Mouse (Mus musculus): ENCODE measurements around the gene Rassf8. TPM values are rescaled to one million over a fixed set of nuclear protein-coding genes. Genes with fewer than 3 reads are reported as not detected.

Gene Rassf8
- polyA plus RNA-seq, 1 experiment from 2014 or later: 16.6 TPM

DNA sequence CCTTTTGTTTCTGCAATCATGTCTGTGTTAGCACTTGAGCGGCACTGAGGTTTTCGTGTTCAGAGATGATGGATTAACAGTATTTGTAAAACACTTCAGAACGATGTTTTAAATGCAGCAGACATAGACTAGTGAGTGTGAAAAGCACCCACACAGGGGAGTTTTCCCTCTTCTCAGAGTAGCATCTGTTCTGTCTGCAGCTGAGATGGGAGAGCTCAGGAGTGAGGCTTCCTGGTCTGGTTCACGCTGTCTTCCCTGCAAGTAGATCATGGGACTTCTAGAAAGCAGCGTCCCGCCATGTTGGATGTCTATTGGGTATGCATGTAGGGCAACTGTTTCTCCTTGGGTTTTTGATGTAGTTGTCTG is 10.1 kb downstream of the Rassf8 start:
- Histone ChIP-seq H3K27ac (replicated peaks; ENCODE audit: low read depth, low read length) (no peak overlapping the region), H3K4me3 (ENCODE audit: low read depth, low read length) (no peak overlapping the region), H3K9me3 (ENCODE audit: control insufficient read depth, low read length) (no peaks in the 10 kb centered on the region), H3K4me2 (ENCODE audit: low read depth, low read length) (no peak overlapping the region), H3K36me3 (ENCODE audit: control insufficient read depth, insufficient read depth, low read length) (peaks cover 9% of the 10 kb centered on the region; the same call in 1 of the 2 replicates), H3K9ac (ENCODE audit: low read depth, low read length) (no peak overlapping the region), H3K27me3 (replicated peaks; ENCODE audit: control insufficient read depth, insufficient read depth, low read length) (no peaks in the 10 kb centered on the region), H3K4me1 (ENCODE audit: control insufficient read depth, insufficient read depth, low read length) (peaks cover 8% of the 10 kb centered on the region)
- DNase-seq (ENCODE audit: low spot score): no peak
- 92% methylated on average over 6 of the region's 6 CpGs for WGBS
- no peak for ATAC-seq (ENCODE audit: low read depth)

GRCm38 (mm10) chr6:145757346-145757745 is 10.8 kb downstream of the Rassf8 start:
- WGBS: 68% methylated on average over 3 of the region's 3 CpGs
- no peak for DNase-seq (ENCODE audit: low spot score)
- peaks cover 8% of the 10 kb centered on the region for H3K4me1 ChIP-seq (ENCODE audit: control insufficient read depth, insufficient read depth, low read length)

GRCm38 (mm10) chr6:145758685-145759084 is 12.1 kb downstream of the Rassf8 start:
- Histone ChIP-seq H3K9me3 (ENCODE audit: control insufficient read depth, low read length) (no peaks in the 10 kb centered on the region), H3K4me1 (ENCODE audit: control insufficient read depth, insufficient read depth, low read length) (peaks cover 8% of the 10 kb centered on the region), H3K9ac (ENCODE audit: low read depth, low read length) (no peak overlapping the region), H3K27me3 (replicated peaks; ENCODE audit: control insufficient read depth, insufficient read depth, low read length) (no peaks in the 10 kb centered on the region), H3K36me3 (ENCODE audit: control insufficient read depth, insufficient read depth, low read length) (0 out of 2 replicates have a peak, but pooled peaks cover 5% of the 10 kb centered on the region), H3K4me3 (ENCODE audit: low read depth, low read length) (no peak overlapping the region), H3K27ac (replicated peaks; ENCODE audit: low read depth, low read length) (no peak overlapping the region), H3K4me2 (ENCODE audit: low read depth, low read length) (no peak overlapping the region)
- no peak for DNase-seq (ENCODE audit: low spot score)
- WGBS: 78% methylated on average over 10 of the region's 10 CpGs
- ATAC-seq (ENCODE audit: low read depth): no peak

More at GRCm38 (mm10) chr6:145757346-145757745, 10.8 kb downstream of the Rassf8 start:
- peaks cover 8% of the 10 kb centered on the region; the same call in 1 of the 2 replicates for H3K36me3 ChIP-seq (ENCODE audit: control insufficient read depth, insufficient read depth, low read length)
- H3K9ac ChIP-seq (ENCODE audit: low read depth, low read length): no peak overlapping the region
- ATAC-seq (ENCODE audit: low read depth): no peak
- H3K4me3 ChIP-seq (ENCODE audit: low read depth, low read length): no peak overlapping the region
- H3K27ac ChIP-seq (replicated peaks; ENCODE audit: low read depth, low read length): no peak overlapping the region
- no peaks in the 10 kb centered on the region for H3K9me3 ChIP-seq (ENCODE audit: control insufficient read depth, low read length)
- H3K27me3 ChIP-seq (replicated peaks; ENCODE audit: control insufficient read depth, insufficient read depth, low read length): no peaks in the 10 kb centered on the region
- no peak overlapping the region for H3K4me2 ChIP-seq (ENCODE audit: low read depth, low read length)

DNA sequence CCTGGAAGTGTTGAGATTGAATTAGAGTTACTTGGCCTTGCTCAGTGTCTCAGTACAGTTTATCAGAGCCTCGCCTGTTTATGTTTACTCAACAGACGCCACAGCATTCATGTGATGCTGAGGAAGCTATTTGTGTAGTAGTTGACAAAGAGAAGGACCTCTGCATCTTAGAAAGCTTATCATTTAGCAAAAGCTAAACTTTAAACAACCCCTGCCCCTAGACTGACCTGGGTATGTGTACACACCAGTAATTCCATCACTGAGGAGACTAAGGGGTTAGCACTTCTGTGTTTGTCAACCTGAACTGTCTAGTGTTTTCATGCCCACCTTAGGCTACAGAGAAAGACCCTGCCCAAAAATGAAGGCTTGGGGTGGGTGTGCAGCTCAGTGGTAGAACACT is 12.9 kb downstream of the Rassf8 start:
- Histone ChIP-seq H3K9me3 (ENCODE audit: control insufficient read depth, low read length) (no peaks in the 10 kb centered on the region), H3K4me3 (ENCODE audit: low read depth, low read length) (no peak overlapping the region), H3K27me3 (replicated peaks; ENCODE audit: control insufficient read depth, insufficient read depth, low read length) (no peaks in the 10 kb centered on the region), H3K4me1 (ENCODE audit: control insufficient read depth, insufficient read depth, low read length) (peaks cover 4% of the 10 kb centered on the region), H3K27ac (replicated peaks; ENCODE audit: low read depth, low read length) (no peak overlapping the region), H3K4me2 (ENCODE audit: low read depth, low read length) (no peak overlapping the region), H3K9ac (ENCODE audit: low read depth, low read length) (no peak overlapping the region), H3K36me3 (ENCODE audit: control insufficient read depth, insufficient read depth, low read length) (0 out of 2 replicates have a peak, but pooled peaks cover 5% of the 10 kb centered on the region)
- ATAC-seq (ENCODE audit: low read depth) (no peak), DNase-seq (ENCODE audit: low spot score) (no peak)
- 85% methylated on average over 2 of the region's 2 CpGs for WGBS

GRCm38 (mm10) chr6:145760246-145761016 is 13.9 kb downstream of the Rassf8 start:
- Histone ChIP-seq H3K36me3 (ENCODE audit: control insufficient read depth, insufficient read depth, low read length) (0 out of 2 replicates have a peak, but pooled peaks cover 5% of the 10 kb centered on the region), H3K9ac (ENCODE audit: low read depth, low read length) (no peak overlapping the region), H3K4me2 (ENCODE audit: low read depth, low read length) (no peak overlapping the region), H3K27ac (replicated peaks; ENCODE audit: low read depth, low read length) (no peak overlapping the region), H3K4me1 (ENCODE audit: control insufficient read depth, insufficient read depth, low read length) (no peaks in the 10 kb centered on the region; the same call in 1 of the 2 replicates), H3K4me3 (ENCODE audit: low read depth, low read length) (no peak overlapping the region), H3K27me3 (replicated peaks; ENCODE audit: control insufficient read depth, insufficient read depth, low read length) (no peaks in the 10 kb centered on the region), H3K9me3 (ENCODE audit: control insufficient read depth, low read length) (no peaks in the 10 kb centered on the region)
- ATAC-seq (ENCODE audit: low read depth) (no peak), DNase-seq (ENCODE audit: low spot score) (no peak)
- 74% methylated on average over 4 of the region's 4 CpGs for WGBS

GRCm38 (mm10) chr6:145761151-145761935 is 14.8 kb downstream of the Rassf8 start:
- WGBS: 77% methylated on average over 3 of the region's 3 CpGs
- Histone ChIP-seq H3K27me3 (replicated peaks; ENCODE audit: control insufficient read depth, insufficient read depth, low read length) (no peaks in the 10 kb centered on the region), H3K36me3 (ENCODE audit: control insufficient read depth, insufficient read depth, low read length) (0 out of 2 replicates have a peak, but pooled peaks cover 5% of the 10 kb centered on the region), H3K4me1 (ENCODE audit: control insufficient read depth, insufficient read depth, low read length) (no peaks in the 10 kb centered on the region; the same call in 1 of the 2 replicates), H3K27ac (replicated peaks; ENCODE audit: low read depth, low read length) (no peak overlapping the region), H3K9ac (ENCODE audit: low read depth, low read length) (no peak overlapping the region), H3K9me3 (ENCODE audit: control insufficient read depth, low read length) (no peaks in the 10 kb centered on the region), H3K4me2 (ENCODE audit: low read depth, low read length) (no peak overlapping the region), H3K4me3 (ENCODE audit: low read depth, low read length) (no peak overlapping the region)
- no peak for DNase-seq (ENCODE audit: low spot score)
- no peak for ATAC-seq (ENCODE audit: low read depth)

GRCm38 (mm10) chr6:145762016-145762415 is 15.5 kb downstream of the Rassf8 start:
- no peaks in the 10 kb centered on the region for H3K9me3 ChIP-seq (ENCODE audit: control insufficient read depth, low read length)
- DNase-seq (ENCODE audit: low spot score) (no peak), ATAC-seq (ENCODE audit: low read depth) (no peak)
- no peaks in the 10 kb centered on the region for H3K27me3 ChIP-seq (replicated peaks; ENCODE audit: control insufficient read depth, insufficient read depth, low read length)
- no peak overlapping the region for H3K4me3 ChIP-seq (ENCODE audit: low read depth, low read length)
- H3K4me1 ChIP-seq (ENCODE audit: control insufficient read depth, insufficient read depth, low read length): no peaks in the 10 kb centered on the region; the same call in 1 of the 2 replicates
- H3K4me2 ChIP-seq (ENCODE audit: low read depth, low read length): no peak overlapping the region
- 90% methylated on average over 3 of the region's 3 CpGs for WGBS
- H3K9ac ChIP-seq (ENCODE audit: low read depth, low read length): no peak overlapping the region
- 0 out of 2 replicates have a peak, but pooled peaks cover 5% of the 10 kb centered on the region for H3K36me3 ChIP-seq (ENCODE audit: control insufficient read depth, insufficient read depth, low read length)
- H3K27ac ChIP-seq (replicated peaks; ENCODE audit: low read depth, low read length): no peak overlapping the region

DNA sequence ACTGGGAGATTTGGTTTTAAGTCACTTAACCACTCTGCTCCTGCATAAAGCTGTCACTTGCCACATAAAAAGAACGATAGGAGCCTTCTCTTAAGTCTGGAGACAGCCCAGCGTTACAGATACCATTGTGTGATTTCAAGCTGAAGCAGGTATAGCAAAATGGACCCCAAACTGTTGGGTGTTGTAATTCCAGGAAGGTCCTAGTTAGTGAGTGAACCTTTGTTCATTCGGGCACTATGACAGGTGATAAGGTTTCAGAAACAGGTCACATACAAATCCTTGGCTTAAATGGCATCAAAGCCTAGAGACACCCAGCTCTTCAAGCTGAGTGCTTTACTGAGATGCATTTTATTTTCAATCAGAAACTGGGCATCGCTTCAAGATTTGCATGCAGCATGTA is 16.5 kb downstream of the Rassf8 start:
- Histone ChIP-seq H3K4me1 (ENCODE audit: control insufficient read depth, insufficient read depth, low read length) (peaks cover 5% of the 10 kb centered on the region; the same call in 1 of the 2 replicates), H3K27ac (replicated peaks; ENCODE audit: low read depth, low read length) (no peak overlapping the region), H3K36me3 (ENCODE audit: control insufficient read depth, insufficient read depth, low read length) (0 out of 2 replicates have a peak, but pooled peaks cover 4% of the 10 kb centered on the region), H3K9me3 (ENCODE audit: control insufficient read depth, low read length) (no peaks in the 10 kb centered on the region), H3K4me3 (ENCODE audit: low read depth, low read length) (no peak overlapping the region), H3K4me2 (ENCODE audit: low read depth, low read length) (no peak overlapping the region), H3K27me3 (replicated peaks; ENCODE audit: control insufficient read depth, insufficient read depth, low read length) (no peaks in the 10 kb centered on the region), H3K9ac (ENCODE audit: low read depth, low read length) (no peak overlapping the region)
- DNase-seq (ENCODE audit: low spot score) (no peak), ATAC-seq (ENCODE audit: low read depth) (no peak)
- WGBS: 85% methylated on average over 4 of the region's 4 CpGs

All from embryonic facial prominence, embryonic 14.5 days (tissue).